Mouse (Mus musculus) bone marrow, adult 2 months (tissue): ENCODE data around the gene Ccnd1.

ENCODE experiments used
- CTCF ChIP-seq: fragments of 200-500 bp; IDR thresholded peaks from 2 replicates; pipeline ENCODE4 v1.5.1; 2011; ENCODE audit warnings: low read length, control low read depth; ENCODE audit not compliant: control insufficient read depth, insufficient read depth
- POLR2A ChIP-seq: fragments of 200-500 bp; IDR thresholded peaks from 2 replicates; pipeline ENCODE4 v1.6.1; 2011; ENCODE audit warnings: low read depth, mild to moderate bottlenecking, control low read depth, low read length, borderline replicate concordance; ENCODE audit not compliant: control insufficient read depth

GRCm38 (mm10) chr7:144908705-144909104 is 31.0 kb downstream of the Ccnd1 start:
- TF ChIP-seq CTCF, result no peak
- no peak for TF ChIP-seq POLR2A
